Mouse (Mus musculus): ENCODE results near the gene Fam174b.

The Fam174b gene

GRCm38 (mm10) chr7:73816255-73816996 lies 76.3 kb downstream of the Fam174b start:
- no peak for DNase-seq

GRCm38 (mm10) chr7:73819366-73819765 lies 79.3 kb downstream of the Fam174b start:
- DNase-seq: peak in 1 of 2 experiments; percentile 5
